Mouse (Mus musculus): ENCODE data around the gene Prmt9.
A peak's percentile ranks its signal among the peaks of the same experiment; 100 is the strongest.

Prmt9 gene

GRCm38 (mm10) chr8:77534358-77534992, 14.7 kb upstream of the Prmt9 start:
- no peak for DNase-seq (ENCODE audit: low spot score in 2 of 2)

GRCm38 (mm10) chr8:77535026-77535595, 14.1 kb upstream of the Prmt9 start:
- peak in 1 of 2 experiments; percentile 65 for DNase-seq (ENCODE audit: low spot score in 2 of 2)

- no peak for DNase-seq (ENCODE audit: low spot score in 2 of 2)
Observed at GRCm38 (mm10) chr8:77536821-77537220, 12.4 kb upstream of the Prmt9 start.

GRCm38 (mm10) chr8:77538256-77538655, 10.9 kb upstream of the Prmt9 start:
- no peak for DNase-seq (ENCODE audit: low spot score in 2 of 2)

GRCm38 (mm10) chr8:77543152-77543777, 5.9 kb upstream of the Prmt9 start:
- DNase-seq (ENCODE audit: low spot score in 2 of 2): no peak

- no peak for DNase-seq (ENCODE audit: low spot score in 2 of 2)
Observed at GRCm38 (mm10) chr8:77544428-77544827, 4.8 kb upstream of the Prmt9 start.

GRCm38 (mm10) chr8:77545616-77546015, 3.6 kb upstream of the Prmt9 start:
- DNase-seq (ENCODE audit: low spot score in 2 of 2): no peak

GRCm38 (mm10) chr8:77549881-77550580, 834 bp downstream of the Prmt9 start:
- DNase-seq (ENCODE audit: low spot score in 2 of 2): peak in 1 of 2 experiments; percentile 21

- DNase-seq (ENCODE audit: low spot score in 2 of 2): no peak
Observed at GRCm38 (mm10) chr8:77552491-77552890, 3.3 kb downstream of the Prmt9 start.

GRCm38 (mm10) chr8:77561441-77561840, 12.2 kb downstream of the Prmt9 start:
- no peak for DNase-seq (ENCODE audit: low spot score in 2 of 2)

- no peak for DNase-seq (ENCODE audit: low spot score in 2 of 2)
Observed at GRCm38 (mm10) chr8:77574229-77574628, 25.0 kb downstream of the Prmt9 start.

GRCm38 (mm10) chr8:77577674-77578073, 28.5 kb downstream of the Prmt9 start:
- no peak for DNase-seq (ENCODE audit: low spot score in 2 of 2)

GRCm38 (mm10) chr8:77584174-77584573, 35.0 kb downstream of the Prmt9 start:
- no peak for DNase-seq (ENCODE audit: low spot score in 2 of 2)

- no peak for DNase-seq (ENCODE audit: low spot score in 2 of 2)
Observed at GRCm38 (mm10) chr8:77609621-77610020, 60.4 kb downstream of the Prmt9 start.

GRCm38 (mm10) chr8:77610374-77610969, 61.3 kb downstream of the Prmt9 start, which contains the start of gene Tmem184c:
Tmem184c (minus strand) TSS chr8:77610698.
- DNase-seq (ENCODE audit: low spot score in 2 of 2): peak; percentile 98 to 99

GRCm38 (mm10) chr8:77617916-77618315, 68.7 kb downstream of the Prmt9 start:
- DNase-seq (ENCODE audit: low spot score in 2 of 2): no peak

- no peak for DNase-seq (ENCODE audit: low spot score in 2 of 2)
Observed at GRCm38 (mm10) chr8:77623677-77624209, 74.5 kb downstream of the Prmt9 start.

- DNase-seq (ENCODE audit: low spot score in 2 of 2): peak; percentile 72 to 87
Observed at GRCm38 (mm10) chr8:77629858-77630537, 80.8 kb downstream of the Prmt9 start.

- no peak for DNase-seq (ENCODE audit: low spot score in 2 of 2)
Observed at GRCm38 (mm10) chr8:77630691-77631090, 81.5 kb downstream of the Prmt9 start.

Data from frontal cortex, postnatal 36 days (tissue).